Mouse (Mus musculus) thymus, adult 2 months (tissue): Measurements from ENCODE around the gene Ift52.

ENCODE experiments used
- CTCF ChIP-seq: fragments of 200-500 bp; IDR thresholded peaks from 2 replicates; pipeline ENCODE4 v1.5.1; 2012; ENCODE audit warnings: mild to moderate bottlenecking, control low read depth, low read length, moderate library complexity, borderline replicate concordance; ENCODE audit not compliant: control insufficient read depth, poor library complexity, insufficient read depth; ENCODE audit errors: extremely low read depth
- POLR2A ChIP-seq: fragments of 200-500 bp; IDR thresholded peaks from 2 replicates; pipeline ENCODE4 v1.6.1; 2012; ENCODE audit warnings: mild to moderate bottlenecking, low read length, control low read depth, moderate library complexity; ENCODE audit not compliant: control insufficient read depth, poor library complexity, insufficient read depth; ENCODE audit errors: extremely low read depth

DNA sequence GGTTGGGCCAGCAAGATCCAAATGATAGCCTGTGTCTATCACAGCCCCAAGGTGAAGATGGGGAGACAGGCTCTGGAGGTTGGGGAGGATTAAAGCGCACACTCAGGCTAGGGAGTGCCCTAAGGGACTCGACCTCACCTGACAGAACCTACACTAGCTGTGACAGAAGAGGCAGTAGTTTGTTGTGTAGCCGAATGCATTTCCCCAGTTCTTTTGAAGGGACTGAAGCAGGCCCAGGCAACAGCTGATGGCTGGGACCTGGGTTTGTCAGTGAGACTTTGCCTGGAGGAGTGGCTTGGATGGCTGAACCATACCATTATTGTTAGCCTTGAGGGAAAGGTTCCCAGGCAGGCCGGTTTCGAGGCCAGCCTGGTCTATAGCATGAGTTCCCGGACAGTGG, 67.9 kb downstream of the Ift52 start:
- no peak for TF ChIP-seq CTCF
- no peak for TF ChIP-seq POLR2A
